Comparison of ENCODE assay signal across 18 mouse cellular contexts in genomic region chr4:70810956-70811316, GRCm38 (mm10).
A peak's percentile ranks its signal among the peaks of the same experiment; 100 is the strongest.
DNase-seq lines count a peak whose midpoint lies in the region; ATAC-seq and TF ChIP-seq lines count a peak whose summit lies in the region.
"Had no signal": no experiment of that assay in that cellular context is flagged by ENCODE, and none has a peak within 500 bp of the region (broad histone marks: within the 10 kb centered on the region; RNA-seq: fewer than 3 reads in every experiment).

No protein-coding gene starts in this region.

- no peak for TF ChIP-seq CTCF in hindbrain, postnatal 0 days (IDR thresholded peaks at IDR 0.05; ENCODE audit: low read depth)
- TF ChIP-seq CTCF in brain, embryonic 14.5 days (IDR thresholded peaks at IDR 0.05; ENCODE audit: borderline replicate concordance, extremely low read depth, insufficient read depth, insufficient read length) = no peak
- TF ChIP-seq CTCF in stomach, postnatal 0 days (IDR thresholded peaks at IDR 0.05; ENCODE audit: low read depth) = no peak

- H3K4me3 ChIP-seq in hindbrain, embryonic 13.5 days = no peak overlapping the region
- no peak overlapping the region for H3K4me3 ChIP-seq in hindbrain, postnatal 0 days (ENCODE audit: low read length)
- H3K4me3 ChIP-seq in forebrain, embryonic 16.5 days (replicated peaks; ENCODE audit: low read length) = no peak overlapping the region
- H3K4me3 ChIP-seq in midbrain, embryonic 16.5 days (ENCODE audit: low read depth, low read length) = no peak overlapping the region
- H3K4me3 ChIP-seq in stomach, postnatal 0 days (ENCODE audit: low read depth, low read length) = no peak overlapping the region
- H3K4me3 ChIP-seq: embryonic facial prominence, embryonic 12.5 days; erythroblast, embryonic 14.5 days; kidney, embryonic 15.5 days; liver, embryonic 12.5 days had no signal

- H3K27ac ChIP-seq in hindbrain, embryonic 13.5 days = no peak overlapping the region
- H3K27ac ChIP-seq in hindbrain, postnatal 0 days = no peak overlapping the region
- no peak overlapping the region for H3K27ac ChIP-seq in forebrain, embryonic 16.5 days (ENCODE audit: low read length)
- H3K27ac ChIP-seq in midbrain, embryonic 16.5 days (ENCODE audit: low read length) = no peak overlapping the region
- no peak overlapping the region for H3K27ac ChIP-seq in stomach, postnatal 0 days (replicated peaks)
- H3K27ac ChIP-seq: embryonic facial prominence, embryonic 12.5 days; kidney, embryonic 15.5 days; liver, embryonic 12.5 days had no signal

- no peak overlapping the region for H3K9ac ChIP-seq in hindbrain, embryonic 13.5 days
- H3K9ac ChIP-seq in hindbrain, postnatal 0 days (replicated peaks; ENCODE audit: low read length) = no peak overlapping the region
- H3K9ac ChIP-seq in forebrain, embryonic 16.5 days (replicated peaks; ENCODE audit: low read depth, low read length) = no peak overlapping the region
- H3K9ac ChIP-seq in midbrain, embryonic 16.5 days (ENCODE audit: low read depth, low read length) = no peak overlapping the region
- no peak overlapping the region for H3K9ac ChIP-seq in stomach, postnatal 0 days (ENCODE audit: low read length)
- H3K9ac ChIP-seq: embryonic facial prominence, embryonic 12.5 days; kidney, embryonic 15.5 days; liver, embryonic 12.5 days; lung, embryonic 14.5 days had no signal

- H3K36me3 ChIP-seq in hindbrain, embryonic 13.5 days = no peaks in the 10 kb centered on the region
- no peaks in the 10 kb centered on the region for H3K36me3 ChIP-seq in hindbrain, postnatal 0 days (ENCODE audit: insufficient read depth, low read length)
- no peaks in the 10 kb centered on the region for H3K36me3 ChIP-seq in forebrain, embryonic 16.5 days (ENCODE audit: control insufficient read depth, insufficient read depth)
- no peaks in the 10 kb centered on the region for H3K36me3 ChIP-seq in midbrain, embryonic 16.5 days (ENCODE audit: control insufficient read depth, insufficient read depth, low read length)
- no peaks in the 10 kb centered on the region for H3K36me3 ChIP-seq in stomach, postnatal 0 days (ENCODE audit: control insufficient read depth, insufficient read depth, low read length)
- H3K36me3 ChIP-seq: embryonic facial prominence, embryonic 12.5 days; kidney, embryonic 15.5 days; liver, embryonic 12.5 days had no signal

- H3K27me3 ChIP-seq in hindbrain, embryonic 13.5 days = peaks cover 3% of the 10 kb centered on the region; the same call in 1 of the 2 replicates
- H3K27me3 ChIP-seq in hindbrain, postnatal 0 days (ENCODE audit: insufficient read depth, low read length) = no peaks in the 10 kb centered on the region
- H3K27me3 ChIP-seq in forebrain, embryonic 16.5 days (replicated peaks; ENCODE audit: control insufficient read depth, insufficient read depth, low read length) = peaks cover 12% of the 10 kb centered on the region; the same call in 1 of the 2 replicates
- no peaks in the 10 kb centered on the region for H3K27me3 ChIP-seq in midbrain, embryonic 16.5 days (ENCODE audit: control insufficient read depth, insufficient read depth, low read depth, low read length)
- H3K27me3 ChIP-seq in stomach, postnatal 0 days (ENCODE audit: control insufficient read depth, insufficient read depth, low read length) = no peaks in the 10 kb centered on the region
- H3K27me3 ChIP-seq: CH12.LX; embryonic facial prominence, embryonic 12.5 days; kidney, embryonic 15.5 days; liver, embryonic 12.5 days had no signal

- TF ChIP-seq EP300 in stomach, postnatal 0 days (optimal IDR thresholded peaks at IDR 0.05) = no peak

- TF ChIP-seq POLR2A in brain, embryonic 14.5 days (IDR thresholded peaks at IDR 0.05; ENCODE audit: borderline replicate concordance, extremely low read depth, insufficient read depth, insufficient read length, poor library complexity, severe bottlenecking) = no peak

- DNase-seq in hindbrain, postnatal 0 days (ENCODE audit: low spot score) = no peak
- DNase-seq in brain, embryonic 14.5 days (ENCODE audit: low read depth) = peak; percentile 80
- no peak for DNase-seq in urinary bladder, postnatal 10 days (ENCODE audit: low spot score)
- DNase-seq in stomach, postnatal 0 days (ENCODE audit: low spot score) = no peak
- DNase-seq: gastrocnemius, postnatal 36 days; kidney, postnatal 4 days; lung, postnatal 36 days; thymus, adult 18-20 months had no signal

- ATAC-seq in hindbrain, embryonic 13.5 days (ENCODE audit: low FRiP score) = peak; percentile 93
- ATAC-seq in hindbrain, postnatal 0 days = no peak
- peak; percentile 94 for ATAC-seq in forebrain, embryonic 16.5 days
- ATAC-seq in midbrain, embryonic 16.5 days = peak; percentile 71
- ATAC-seq in stomach, postnatal 0 days (ENCODE audit: low FRiP score, low TSS enrichment) = no peak
- ATAC-seq: intestine, postnatal 0 days; liver, embryonic 12.5 days had no signal

- no peaks in the 10 kb centered on the region for H3K9me3 ChIP-seq in hindbrain, embryonic 13.5 days
- H3K9me3 ChIP-seq in hindbrain, postnatal 0 days (ENCODE audit: low read length) = no peaks in the 10 kb centered on the region
- H3K9me3 ChIP-seq in forebrain, embryonic 16.5 days (ENCODE audit: control insufficient read depth, low read length) = no peaks in the 10 kb centered on the region
- H3K9me3 ChIP-seq in midbrain, embryonic 16.5 days (replicated peaks; ENCODE audit: control insufficient read depth, low read length, poor library complexity, severe bottlenecking) = no peaks in the 10 kb centered on the region
- no peaks in the 10 kb centered on the region for H3K9me3 ChIP-seq in stomach, postnatal 0 days (ENCODE audit: control insufficient read depth, low read length)
- H3K9me3 ChIP-seq: embryonic facial prominence, embryonic 12.5 days; kidney, embryonic 15.5 days; liver, embryonic 12.5 days had no signal

- no peaks in the 10 kb centered on the region for H3K4me1 ChIP-seq in hindbrain, embryonic 13.5 days (replicated peaks)
- H3K4me1 ChIP-seq in hindbrain, postnatal 0 days (ENCODE audit: insufficient read depth, low read length) = no peaks in the 10 kb centered on the region
- H3K4me1 ChIP-seq in forebrain, embryonic 16.5 days (replicated peaks; ENCODE audit: control insufficient read depth, insufficient read depth, low read length) = no peaks in the 10 kb centered on the region; the same call in 1 of the 2 replicates
- H3K4me1 ChIP-seq in midbrain, embryonic 16.5 days (ENCODE audit: control insufficient read depth, insufficient read depth, low read length) = 0 out of 2 replicates have a peak, but pooled peaks cover 3% of the 10 kb centered on the region
- H3K4me1 ChIP-seq in stomach, postnatal 0 days (replicated peaks; ENCODE audit: control insufficient read depth, insufficient read depth) = no peaks in the 10 kb centered on the region
- H3K4me1 ChIP-seq: embryonic facial prominence, embryonic 12.5 days; kidney, embryonic 15.5 days; liver, embryonic 12.5 days had no signal

- no peak overlapping the region for H3K4me2 ChIP-seq in hindbrain, embryonic 13.5 days
- no peak overlapping the region for H3K4me2 ChIP-seq in hindbrain, postnatal 0 days (ENCODE audit: low read depth, low read length)
- H3K4me2 ChIP-seq in forebrain, embryonic 16.5 days (ENCODE audit: low read length) = no peak overlapping the region
- H3K4me2 ChIP-seq in midbrain, embryonic 16.5 days (ENCODE audit: low read length) = no peak overlapping the region
- H3K4me2 ChIP-seq in stomach, postnatal 0 days (replicated peaks; ENCODE audit: low read depth) = no peak overlapping the region
- H3K4me2 ChIP-seq: embryonic facial prominence, embryonic 12.5 days; kidney, embryonic 15.5 days; liver, embryonic 12.5 days; lung, embryonic 14.5 days had no signal

- 39% methylated on average over 2 of the region's 2 CpGs for WGBS in hindbrain, embryonic 13.5 days
- 28% methylated on average over 2 of the region's 2 CpGs for WGBS in hindbrain, postnatal 0 days
- 14% methylated on average over 2 of the region's 2 CpGs for WGBS in forebrain, embryonic 16.5 days
- 46% methylated on average over 2 of the region's 2 CpGs for WGBS in midbrain, embryonic 16.5 days
- 61% methylated on average over 2 of the region's 2 CpGs for WGBS in stomach, postnatal 0 days

Comparison
In these comparisons a context has a peak if more than half of its experiments do, and no peak if none do; other contexts are left out.
1. ATAC-seq: peak in hindbrain, embryonic 13.5 days (single experiment), forebrain, embryonic 16.5 days (single experiment) and midbrain, embryonic 16.5 days (single experiment); none in hindbrain, postnatal 0 days (single experiment) and stomach, postnatal 0 days (single experiment).